Mouse (Mus musculus) cerebellum, postnatal 36 days (tissue): ENCODE measurements around the gene Sgms1.
"Not testable (repeated sequence)": the region's sequence is repeated elsewhere in the genome, so short reads cannot be mapped to it uniquely, and the experiment has no call there.

Experiments used
- DNase-seq, 2 experiments: peaks; one replicate each; pipeline ENCODE4 v3.0.0; 2021 to 2022; ENCODE audit warnings: mixed read lengths in 2 of 2

The Sgms1 gene

DNA sequence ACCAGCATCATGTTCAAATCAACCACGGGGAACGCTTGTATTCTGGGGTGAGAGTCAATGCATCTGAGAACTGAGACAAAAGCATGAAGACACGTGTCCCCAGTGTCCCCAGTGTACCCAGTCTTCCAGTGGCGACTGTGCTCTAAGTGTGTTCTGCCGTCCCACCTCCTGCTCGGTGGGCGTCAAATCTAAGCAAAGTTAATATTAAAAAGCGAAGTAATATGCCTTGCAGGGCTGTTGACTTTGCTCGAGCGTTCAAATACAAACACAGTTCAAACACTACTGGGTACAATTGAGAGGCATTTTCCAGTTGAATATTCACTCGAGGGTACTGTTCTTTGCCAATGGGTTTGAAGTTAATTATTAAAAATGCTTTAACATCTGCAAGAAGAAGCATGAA, 66.4 kb downstream of the Sgms1 start:
- no peak for DNase-seq

DNA sequence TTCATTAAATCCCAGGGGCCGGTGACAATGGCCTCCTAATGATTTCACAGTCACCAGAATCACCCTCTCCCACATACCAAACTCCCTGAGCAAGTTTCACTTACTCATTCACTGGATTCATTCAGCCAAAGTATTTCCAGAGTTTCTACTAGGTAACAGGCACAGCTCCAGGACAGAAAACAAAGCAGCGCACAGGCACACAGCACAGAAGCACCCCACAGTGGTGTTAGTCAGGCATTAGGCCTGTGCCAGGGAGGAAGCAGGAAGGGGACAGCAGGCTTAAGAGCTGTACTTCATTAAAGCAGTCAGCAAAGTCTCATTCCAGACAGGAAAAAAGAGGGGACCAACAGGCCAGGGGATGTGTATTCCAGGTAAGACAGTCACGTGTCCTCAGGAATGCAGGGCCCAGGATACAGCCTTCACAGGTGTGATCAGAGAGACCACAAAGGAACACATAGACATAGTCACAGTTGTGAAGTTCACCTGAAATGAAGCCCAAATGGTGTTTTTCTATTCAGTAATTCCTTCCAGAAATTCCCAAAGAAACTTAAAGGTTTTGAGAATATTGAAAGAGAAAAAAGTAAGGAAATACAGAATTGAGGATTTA, 67.0 kb downstream of the Sgms1 start:
- peak; percentile 56 to 67 for DNase-seq

DNA sequence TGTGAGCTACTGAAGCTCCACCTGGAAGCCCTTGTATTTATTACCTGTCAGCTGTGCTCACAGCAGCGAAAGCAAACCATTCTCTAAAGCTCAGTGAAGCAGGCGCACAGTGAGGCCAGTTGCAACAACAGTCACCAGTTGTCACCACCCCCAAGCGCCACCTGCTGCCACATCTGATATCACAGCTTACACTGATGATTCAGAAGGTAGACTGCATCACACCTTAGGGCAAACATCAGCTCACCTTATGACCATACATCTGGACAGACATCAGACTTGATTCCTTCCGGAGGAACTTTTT, 69.2 kb downstream of the Sgms1 start:
- DNase-seq, result peak; percentile 51 to 54

DNA sequence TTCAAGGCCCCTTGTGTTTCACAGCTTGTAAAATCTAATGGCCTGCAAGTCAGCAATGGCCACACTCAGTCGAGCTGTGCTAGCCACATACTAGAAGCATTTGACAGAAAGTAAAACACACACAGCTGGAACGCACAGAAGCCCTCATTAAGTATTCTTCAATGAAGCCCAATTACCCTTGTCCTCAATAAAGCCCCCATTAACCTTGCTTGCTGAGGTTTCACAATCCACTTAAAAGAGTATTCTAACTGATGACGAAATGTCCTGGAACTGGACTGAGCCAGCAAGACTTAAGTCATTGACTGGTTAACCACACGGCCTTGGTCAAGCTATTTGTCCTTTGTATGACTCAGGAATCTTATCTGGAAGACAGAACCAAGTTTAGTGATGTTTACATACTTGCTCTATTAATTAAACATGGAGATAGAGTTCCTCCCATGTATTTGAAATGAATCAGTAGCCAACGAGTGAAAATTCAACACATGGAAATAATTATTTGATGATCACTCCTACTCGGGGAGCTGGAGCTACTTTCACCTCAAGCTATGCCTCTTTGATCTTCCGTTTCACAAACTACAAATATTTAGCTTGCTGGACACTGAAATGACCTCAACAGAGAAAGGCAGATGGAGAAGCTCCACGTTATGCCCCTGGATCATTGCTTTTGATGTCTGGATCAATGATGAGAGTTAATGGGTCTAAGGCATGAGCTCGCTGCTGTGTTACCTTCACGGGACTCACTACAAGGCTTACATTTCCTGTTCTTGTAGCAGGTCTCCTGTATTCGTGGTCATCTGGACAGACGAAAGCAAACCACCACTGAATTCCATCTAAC, 69.8 kb downstream of the Sgms1 start:
- no peak for DNase-seq

DNA sequence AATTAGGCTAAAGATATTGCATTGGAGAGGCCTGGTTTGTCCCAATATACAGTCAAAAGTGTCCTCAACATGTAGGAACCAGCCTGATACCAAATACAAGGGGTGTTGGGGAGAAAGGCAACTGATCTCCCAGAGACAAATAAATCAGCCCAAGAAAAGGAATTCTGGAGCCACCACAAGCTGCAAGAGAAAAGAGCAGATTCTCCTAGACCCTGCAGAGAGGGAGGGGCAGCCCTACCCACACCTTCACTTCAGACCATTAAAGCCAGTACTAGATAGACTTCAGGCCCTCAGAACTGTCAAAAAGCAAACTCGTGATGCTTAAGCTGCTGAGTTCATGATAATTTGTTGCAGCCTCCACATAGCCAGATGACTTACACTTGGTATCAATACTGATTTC, 70.5 kb downstream of the Sgms1 start:
- no peak for DNase-seq

DNA sequence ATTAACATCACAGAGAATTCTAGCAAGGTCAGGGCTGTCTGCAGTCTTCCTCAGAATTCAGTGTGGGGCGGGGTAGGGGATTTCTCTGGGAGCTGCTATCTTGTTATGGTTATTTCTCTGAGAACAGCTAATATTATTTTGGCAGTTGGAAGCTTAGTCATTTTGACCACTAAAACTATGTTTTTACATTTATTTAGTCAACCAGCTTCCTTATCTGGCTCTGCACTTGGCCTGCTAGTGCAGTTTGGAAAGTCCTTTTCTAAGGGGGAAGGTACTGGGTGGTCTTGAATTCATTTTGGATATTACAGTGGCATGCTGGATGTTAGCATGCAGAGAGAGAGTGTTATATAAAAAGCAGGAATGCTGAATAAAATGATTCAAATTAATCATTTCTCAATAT, 72.2 kb downstream of the Sgms1 start:
- not testable (repeated sequence) for DNase-seq

DNA sequence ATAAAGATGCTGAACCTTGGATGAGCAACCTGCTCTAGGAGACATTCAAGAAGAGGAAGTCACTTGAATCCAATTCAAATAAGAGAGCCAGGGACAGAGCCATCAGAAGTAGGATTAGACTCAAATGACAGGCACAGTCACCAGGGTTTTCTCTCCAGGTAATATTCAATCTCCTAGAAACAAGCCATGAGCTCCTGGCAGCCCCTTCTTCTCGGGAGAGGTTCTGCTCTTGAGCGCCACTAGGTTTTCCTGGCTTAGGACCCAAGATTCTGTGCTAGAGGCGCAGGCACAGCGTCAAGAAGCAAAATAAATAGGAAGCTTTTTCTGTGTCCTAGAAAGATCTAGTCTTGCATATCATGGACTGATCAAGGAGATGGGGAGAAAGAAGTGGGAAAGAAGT, 76.2 kb downstream of the Sgms1 start:
- DNase-seq, result no peak

DNA sequence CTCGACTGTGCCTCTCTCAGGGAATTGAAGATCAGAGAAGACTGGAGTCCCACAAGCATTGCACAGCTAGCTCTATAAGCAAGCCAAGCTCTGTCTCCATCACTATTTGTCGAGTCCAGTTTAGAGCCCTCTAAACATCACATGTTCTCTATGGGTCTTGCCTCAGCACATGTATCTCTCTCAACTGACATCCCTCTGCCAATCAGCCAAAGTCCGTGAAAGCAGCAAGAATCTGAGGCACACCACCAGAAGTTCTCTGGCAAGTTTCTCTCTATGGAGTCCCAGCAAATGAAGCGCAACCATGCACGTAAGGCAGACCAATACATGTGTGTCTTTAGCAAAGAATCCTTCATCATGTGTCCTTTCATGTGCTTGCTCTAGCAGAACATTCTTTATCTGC, 77.8 kb downstream of the Sgms1 start:
- DNase-seq, result no peak

DNA sequence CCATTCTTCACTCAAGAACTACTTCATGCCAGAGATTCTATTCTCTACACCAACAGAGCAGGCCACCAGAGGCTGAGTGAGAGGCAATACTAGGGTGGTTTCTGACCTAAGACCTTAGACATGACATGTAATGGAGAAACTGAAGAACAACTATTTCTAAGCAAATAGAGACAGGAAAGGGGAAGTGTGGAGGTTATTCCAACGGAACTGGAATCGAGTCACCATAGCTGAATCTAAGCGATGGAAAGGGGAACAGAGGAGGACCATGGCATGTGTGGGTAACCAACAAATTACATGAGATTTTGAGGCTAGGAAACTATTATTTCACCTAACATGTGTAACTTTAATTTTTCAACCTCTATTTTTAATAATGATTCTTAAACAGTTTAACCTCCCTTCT, 78.5 kb downstream of the Sgms1 start:
- no peak for DNase-seq

DNA sequence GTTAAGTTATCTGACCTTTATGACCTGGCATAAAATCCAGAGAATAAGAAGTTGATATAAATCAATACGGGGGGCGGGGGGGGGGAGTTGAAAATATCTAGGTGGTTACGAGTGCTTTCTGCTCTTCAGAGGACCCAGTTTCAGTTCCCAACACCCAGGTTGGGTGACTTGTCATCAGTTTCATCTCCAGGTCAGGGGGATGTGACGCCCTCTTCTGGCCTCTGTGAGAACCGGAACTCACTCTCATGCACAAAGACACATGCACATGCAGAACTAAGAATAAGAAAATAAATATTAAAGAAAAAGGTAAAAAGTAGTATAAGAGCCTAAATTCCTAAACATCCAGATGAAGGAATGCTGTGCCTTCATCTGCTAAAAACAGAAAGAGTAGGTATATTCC, 79.0 kb downstream of the Sgms1 start:
- no peak for DNase-seq

DNA sequence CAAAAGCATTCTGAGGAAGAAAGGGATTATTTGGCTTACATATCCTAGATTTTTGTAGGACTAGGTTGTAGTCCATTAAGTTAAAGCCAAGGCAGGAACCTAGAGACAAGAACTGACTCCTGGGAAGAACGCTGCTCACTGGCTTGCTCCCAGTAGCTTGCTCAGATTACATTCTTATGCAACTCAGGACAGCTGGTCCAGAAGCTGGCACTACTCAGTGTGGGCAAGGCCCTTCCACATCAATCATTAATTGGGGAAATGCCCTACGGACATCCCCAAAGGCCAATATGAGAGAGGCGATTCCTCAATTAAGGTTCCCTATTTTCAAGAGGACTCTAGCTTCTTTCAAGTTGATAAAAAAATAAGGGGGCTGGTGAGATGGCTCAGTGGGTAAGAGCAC, 80.2 kb downstream of the Sgms1 start:
- no peak for DNase-seq

DNA sequence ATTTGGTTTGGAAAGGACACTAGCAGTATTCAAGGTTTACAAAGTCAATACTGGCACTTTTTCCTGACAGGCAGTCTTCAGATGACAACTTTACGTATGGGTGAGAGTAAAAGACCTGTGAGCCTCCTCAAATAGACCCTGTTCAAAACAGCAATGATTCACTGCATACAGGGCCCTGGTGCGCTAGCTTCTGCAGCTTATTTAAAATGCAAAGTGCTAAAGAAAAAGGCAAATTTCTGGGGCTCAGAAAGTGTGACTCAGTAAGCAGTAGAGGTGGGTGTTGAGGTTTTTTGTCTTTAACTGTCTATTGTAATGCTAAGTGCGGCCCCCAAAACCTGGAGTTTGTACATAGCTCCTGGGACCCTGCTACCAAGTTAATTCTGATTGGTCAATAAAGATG, 81.2 kb downstream of the Sgms1 start:
- DNase-seq, result no peak

DNA sequence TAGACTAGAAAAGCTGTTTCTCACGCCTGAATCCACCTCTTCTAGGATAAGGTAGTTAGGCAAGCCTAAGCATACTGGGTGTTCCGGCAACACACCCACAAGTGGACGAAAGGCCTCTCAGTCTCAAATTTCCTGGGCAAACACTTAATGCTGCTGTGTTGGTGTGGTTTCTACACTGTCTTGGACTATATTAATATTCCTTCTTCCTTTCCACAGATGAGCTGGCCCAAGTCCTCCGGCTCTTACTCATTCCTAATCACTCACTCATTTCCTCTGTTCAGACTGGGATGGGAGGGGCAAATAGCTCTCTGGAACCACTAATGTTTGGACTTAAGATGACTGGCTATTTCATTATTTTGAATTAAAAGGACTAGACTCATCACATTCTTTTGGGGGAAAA, 84.6 kb downstream of the Sgms1 start:
- DNase-seq, result no peak

DNA sequence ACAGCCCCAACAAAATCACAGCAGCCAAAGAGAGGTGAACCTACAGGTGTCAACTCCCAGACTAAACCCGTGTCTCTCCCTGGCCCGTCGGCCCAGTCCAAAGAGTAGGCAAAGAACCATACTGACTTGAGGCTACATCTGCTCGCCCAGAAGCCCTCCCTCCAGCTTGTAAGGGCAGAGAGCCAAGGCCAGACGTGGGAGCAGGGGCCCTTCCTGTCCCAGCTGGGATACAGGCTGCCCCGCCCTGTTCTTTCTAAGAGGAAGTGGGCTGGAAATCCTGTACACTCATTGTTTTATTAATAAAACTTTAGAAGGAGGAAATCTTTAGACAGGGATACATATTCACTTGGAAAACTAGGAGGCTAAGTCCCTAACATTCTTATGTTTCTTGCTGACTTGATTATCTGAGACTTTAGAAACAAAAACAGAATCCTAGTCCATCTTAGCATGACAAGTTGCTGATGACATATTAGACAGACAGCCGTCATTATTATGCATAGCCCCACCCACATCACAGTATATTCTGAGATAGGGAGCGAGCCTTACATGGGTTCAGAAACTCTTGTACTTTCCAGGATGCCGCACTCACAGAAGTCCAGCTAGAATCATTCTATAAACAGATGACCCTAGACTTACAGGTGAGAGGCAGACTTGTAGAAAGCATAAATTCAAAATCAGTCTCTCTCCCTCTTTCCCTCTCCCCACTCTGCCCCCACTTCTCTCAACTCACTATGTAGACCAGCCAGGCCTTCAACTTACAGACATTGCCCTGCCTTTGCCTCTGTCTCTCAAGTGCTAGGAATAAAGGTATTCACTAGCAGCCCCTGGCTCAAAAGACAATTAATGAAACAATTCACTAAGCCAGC, 85.3 kb downstream of the Sgms1 start:
- DNase-seq, result no peak

DNA sequence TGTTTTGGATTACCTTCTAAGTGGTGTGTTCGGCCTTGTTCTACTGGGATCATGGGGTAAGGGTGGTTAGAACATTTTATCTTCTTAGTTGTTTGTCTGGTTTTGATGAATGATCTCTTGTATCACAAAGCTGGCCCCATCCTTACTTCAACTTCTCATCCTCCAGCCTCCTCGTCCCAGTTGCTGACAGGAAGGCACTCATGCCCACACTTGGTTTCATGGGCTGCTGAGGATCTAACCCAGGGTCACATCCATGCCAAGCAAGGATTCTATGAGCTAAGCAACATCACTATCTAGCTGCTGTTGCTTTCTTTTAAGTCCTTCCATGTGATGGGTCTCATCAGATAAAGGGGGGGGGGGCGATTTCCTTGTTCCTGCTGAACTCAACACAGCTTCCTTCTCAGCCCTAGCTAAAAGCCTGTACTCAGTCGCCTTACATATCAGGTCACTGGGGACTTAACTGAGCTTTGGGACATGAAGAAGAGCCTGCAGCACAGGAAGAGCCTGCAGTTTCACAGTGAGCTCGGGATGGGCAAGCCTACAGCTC, 86.6 kb downstream of the Sgms1 start:
- DNase-seq, result no peak

DNA sequence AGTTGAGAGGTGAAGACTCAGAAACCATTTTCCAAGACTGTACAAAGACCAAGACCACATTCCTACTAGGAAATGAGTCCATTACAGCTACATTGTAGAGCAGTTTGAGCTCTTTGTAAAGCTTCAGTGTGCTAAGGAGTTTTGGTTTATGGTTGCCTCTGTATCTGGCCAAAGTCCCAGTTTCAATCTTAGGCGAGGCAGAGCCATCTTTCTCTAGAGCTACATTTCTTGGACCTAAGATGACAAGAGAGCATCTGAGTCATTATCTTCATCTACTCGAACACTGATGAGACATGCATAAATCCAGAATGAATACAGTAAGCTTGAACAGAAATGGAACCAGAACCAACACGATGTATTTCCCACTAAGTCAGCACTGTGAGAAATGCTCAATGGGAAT, 87.9 kb downstream of the Sgms1 start:
- no peak for DNase-seq

DNA sequence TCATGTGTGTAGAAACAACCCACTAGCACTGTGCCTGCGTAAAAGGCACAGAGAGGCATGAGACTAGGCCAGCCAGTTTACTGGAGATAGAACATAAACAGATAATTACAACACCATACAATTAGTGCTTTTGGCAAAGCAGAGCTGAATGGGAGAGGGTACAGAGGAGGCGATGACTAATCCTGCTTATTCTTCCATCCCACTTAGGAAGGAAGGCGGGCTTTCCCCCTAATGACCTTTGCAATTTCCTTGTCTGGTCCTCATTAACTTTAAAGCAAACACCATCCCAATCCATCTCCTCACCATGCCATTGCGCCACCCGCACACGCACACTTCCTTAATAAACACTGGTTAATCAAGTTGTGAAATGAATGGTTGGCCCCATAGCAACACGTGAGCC, 91.3 kb downstream of the Sgms1 start:
- no peak for DNase-seq

DNA sequence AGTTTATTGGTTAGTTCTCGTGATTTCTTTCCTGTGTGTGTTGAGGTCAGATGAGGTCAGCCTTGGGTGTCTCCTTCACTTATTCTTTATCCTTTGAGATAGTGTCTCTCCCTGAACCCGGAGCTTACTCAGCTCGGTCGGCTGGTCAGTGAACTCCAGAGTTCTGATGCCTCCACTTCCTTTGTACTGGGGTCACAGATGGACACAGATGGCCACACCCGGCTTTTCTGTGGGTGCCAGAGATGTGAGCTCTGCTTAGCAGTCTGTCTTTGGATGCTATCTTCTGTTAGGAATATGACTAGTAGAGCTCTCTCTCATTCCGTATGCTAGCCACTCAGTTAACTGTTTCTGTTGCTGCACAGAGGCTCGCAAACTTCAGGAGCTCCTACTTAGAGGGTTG, 92.7 kb downstream of the Sgms1 start:
- DNase-seq, result no peak

DNA sequence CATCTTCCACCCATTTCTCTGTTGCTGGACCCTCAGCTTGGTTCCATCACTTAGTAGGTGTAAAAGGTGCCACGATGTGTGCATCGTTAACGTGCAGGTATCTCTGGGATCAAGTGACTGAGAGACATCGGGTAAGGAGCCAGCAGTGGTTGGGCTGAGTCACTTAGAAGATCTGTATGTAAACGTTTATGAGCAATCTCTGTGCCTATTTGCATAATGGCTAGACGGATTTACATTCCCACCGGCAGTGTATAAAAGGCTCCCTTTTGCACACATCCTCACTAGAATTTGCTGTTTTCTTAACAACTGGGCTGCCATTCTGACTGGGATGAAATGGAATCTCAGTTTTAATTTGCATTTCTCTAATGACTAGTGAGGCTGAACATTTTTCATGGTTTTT, 93.9 kb downstream of the Sgms1 start:
- no peak for DNase-seq

DNA sequence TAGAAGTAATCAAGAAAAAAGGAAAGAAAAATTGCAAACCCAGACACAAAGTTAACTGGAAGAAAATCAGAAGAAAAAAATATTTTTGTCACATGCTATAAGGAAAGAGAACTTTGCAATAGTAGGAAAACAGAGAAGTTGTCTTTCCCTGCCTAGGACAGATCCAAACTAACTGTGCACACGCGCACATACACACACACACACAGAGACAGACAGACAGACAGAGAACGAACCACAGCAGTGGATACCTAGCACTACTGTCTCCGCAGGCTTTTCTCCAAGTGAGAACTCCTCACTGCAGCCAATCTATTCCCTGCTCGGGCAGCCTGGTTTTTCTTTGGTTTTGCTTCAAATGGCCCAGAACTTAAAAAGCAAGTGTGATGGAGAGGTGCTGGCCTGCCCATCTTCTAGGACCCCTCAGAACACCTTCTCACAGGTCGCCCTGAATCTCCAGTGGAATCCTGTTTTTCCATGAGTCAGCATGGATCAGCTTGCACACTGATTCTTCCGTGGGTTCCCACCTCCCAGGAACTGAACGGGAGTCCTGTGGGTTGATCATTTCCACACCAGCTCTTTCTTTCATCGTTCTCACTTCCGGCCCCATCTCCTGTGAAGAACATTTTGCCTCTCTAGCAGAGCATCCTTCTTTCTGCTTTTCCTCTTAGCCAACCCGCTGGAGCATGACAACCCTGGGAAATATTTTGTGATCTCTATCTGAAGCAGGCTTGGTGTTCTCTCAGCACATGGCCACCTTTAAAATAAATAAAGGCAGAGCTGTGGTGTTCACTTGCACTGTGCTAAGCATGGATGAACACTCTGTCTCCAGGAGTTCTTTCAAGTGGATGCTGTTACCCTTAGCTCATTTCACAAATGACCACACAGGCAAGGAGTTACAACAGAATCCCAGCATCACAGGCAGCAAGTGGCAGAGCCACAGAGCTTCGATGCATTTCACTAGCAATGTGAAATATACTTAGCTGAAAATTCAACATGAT, 96.4 kb downstream of the Sgms1 start:
- DNase-seq, result no peak

DNA sequence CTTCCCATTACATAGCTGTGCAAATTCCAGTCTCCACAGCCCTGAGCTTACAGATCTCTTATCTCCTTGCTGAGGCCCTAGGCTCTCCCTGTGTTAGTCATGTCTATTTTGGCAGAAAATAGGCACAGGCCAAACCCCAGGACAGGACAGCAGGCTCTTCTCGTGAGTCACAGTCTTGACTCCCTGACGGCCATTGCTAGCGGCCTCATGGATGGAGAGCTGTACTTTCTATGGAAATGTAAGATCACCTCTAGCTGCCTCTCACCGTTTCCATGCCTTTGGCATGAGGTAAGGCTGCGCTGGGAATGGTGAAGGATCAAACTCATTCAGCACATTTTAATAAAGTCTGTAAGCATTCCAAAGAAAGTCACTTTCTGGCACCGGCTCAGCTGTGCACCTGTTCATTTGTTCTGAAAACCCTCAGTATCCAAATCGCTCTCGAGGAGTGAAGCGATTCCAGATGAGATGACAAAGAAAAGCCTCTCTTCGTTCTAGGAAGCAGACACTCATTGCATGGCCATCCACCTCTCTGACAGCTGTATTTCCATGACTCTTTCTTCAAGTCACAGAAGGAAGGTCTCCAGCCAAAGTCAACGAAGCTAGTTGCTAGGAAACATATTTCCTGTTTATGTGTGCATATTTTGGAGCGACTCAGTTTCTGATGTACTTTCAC, 97.3 kb downstream of the Sgms1 start:
- DNase-seq, result peak; percentile 41 to 57

DNA sequence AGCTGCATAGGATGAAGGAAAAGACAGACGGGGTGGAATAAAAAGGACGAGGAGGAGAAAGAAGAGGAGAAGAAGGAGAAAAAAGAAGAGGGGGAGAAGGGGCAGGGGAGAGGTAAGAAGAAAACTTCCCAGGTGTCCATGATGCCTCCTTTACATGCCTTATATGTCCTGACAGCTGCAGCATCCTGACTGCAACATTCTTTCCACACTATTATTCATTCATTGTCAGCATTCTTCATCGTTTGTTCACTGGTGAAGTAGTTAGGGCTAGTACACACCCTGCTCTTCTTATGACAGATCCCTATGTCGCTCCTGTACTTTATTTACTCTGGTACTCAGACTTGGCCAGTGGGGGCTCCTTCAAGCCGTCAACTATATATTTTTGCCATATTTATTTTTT, 98.4 kb downstream of the Sgms1 start:
- no peak for DNase-seq
